Mouse (Mus musculus) forebrain, embryonic 14.5 days (tissue): Measurements from ENCODE around the gene Tspan18. TPM values are rescaled to one million over a fixed set of nuclear protein-coding genes. Genes with fewer than 3 reads are reported as not detected.

ENCODE experiments used
- ATAC-seq: fragments of 200-750 bp; cut with Nextera tagmentation; 2 replicates; pipeline ENCODE4 v1.8.0; 2017; ENCODE audit warnings: mild to moderate bottlenecking, moderate library complexity
- DNase-seq: peaks from one replicate; pipeline ENCODE4 v3.0.0-alpha.2; 2015; ENCODE audit warnings: low spot score
- H3K27ac ChIP-seq: fragments of 300-500 bp; sonication (generic); 2 replicates; pipeline ENCODE4 v1.5.1; 2014; ENCODE audit warnings: low read depth, mild to moderate bottlenecking, control low read depth, low read length, moderate library complexity
- H3K27me3 ChIP-seq: fragments of 300-500 bp; sonication (generic); replicated peaks from 2 replicates; pipeline ENCODE4 v1.6.1; 2014; ENCODE audit warnings: low read length, control low read depth, mixed read lengths; ENCODE audit not compliant: control insufficient read depth, insufficient read depth
- H3K36me3 ChIP-seq: fragments of 300-500 bp; sonication (generic); 2 replicates; pipeline ENCODE4 v1.6.1; 2014; ENCODE audit warnings: low read length, control low read depth; ENCODE audit not compliant: control insufficient read depth, insufficient read depth
- H3K4me1 ChIP-seq: fragments of 300-500 bp; sonication (generic); 2 replicates; pipeline ENCODE4 v1.6.1; 2014; ENCODE audit warnings: antibody characterized with exemption, low read length, control low read depth; ENCODE audit not compliant: control insufficient read depth, insufficient read depth
- H3K4me2 ChIP-seq: fragments of 300-500 bp; sonication (generic); 2 replicates; pipeline ENCODE4 v1.6.1; 2014; ENCODE audit warnings: mild to moderate bottlenecking, control low read depth, low read length
- H3K4me3 ChIP-seq: fragments of 300-500 bp; sonication (generic); 2 replicates; pipeline ENCODE4 v1.5.1; 2014; ENCODE audit warnings: low read depth, low read length, control low read depth
- H3K9ac ChIP-seq: fragments of 300-500 bp; sonication (generic); 2 replicates; pipeline ENCODE4 v1.6.1; 2014; ENCODE audit warnings: mild to moderate bottlenecking, low read length, control low read depth, moderate library complexity
- H3K9me3 ChIP-seq: fragments of 300-500 bp; sonication (generic); replicated peaks from 2 replicates; pipeline ENCODE4 v1.6.1; 2016; ENCODE audit warnings: low read length, control low read depth, mixed read lengths; ENCODE audit not compliant: control insufficient read depth
- WGBS: fragments of 180-500 bp; shearing (Covaris S2); extraction: QIAGEN DNeasy Blood & Tissue Kit; methylation state at CpG from one replicate; pipeline ENCODE4 v1.1.7; 2014; 5-methylcytosine and 5-hydroxymethylcytosine counted together
- polyA plus RNA-seq: library from polyadenylated mRNA; unstranded; fragments of >200 nt; fragmentation: Nextera tagmentation; extraction: Ambion mirVana; gene quantifications from 2 replicates; pipeline ENCODE4 v1.2.1, GENCODE M21; 2014

The Tspan18 gene
- polyA plus RNA-seq, 1 experiment from 2014 or later, result 15.6 TPM

DNA sequence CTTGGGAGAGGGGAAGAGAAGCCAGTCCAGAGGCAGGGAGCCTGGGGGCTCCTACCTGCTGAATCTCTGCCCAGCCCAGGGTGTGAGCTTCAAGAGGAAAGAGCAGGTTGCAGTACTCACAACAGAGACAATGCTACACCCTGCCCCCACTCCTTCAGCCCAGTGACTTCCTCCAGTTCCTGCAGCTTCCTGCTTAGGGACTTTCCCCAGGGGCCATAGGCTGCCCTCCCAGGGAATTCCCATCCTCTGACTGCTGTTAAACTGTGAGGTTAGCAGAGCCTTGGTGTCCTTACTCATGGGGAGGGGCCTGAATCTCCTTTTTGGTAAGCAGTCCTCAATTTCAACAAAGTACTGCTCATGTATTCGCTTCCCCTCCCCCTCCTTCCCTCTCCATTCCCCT is 120.1 kb downstream of the Tspan18 start:
- ATAC-seq (no peak), DNase-seq (no peak)
- no peaks in the 10 kb centered on the region for H3K27me3 ChIP-seq
- no peak overlapping the region for H3K9ac ChIP-seq
- peaks cover 15% of the 10 kb centered on the region for H3K36me3 ChIP-seq
- no peak overlapping the region for H3K4me3 ChIP-seq
- H3K9me3 ChIP-seq, result no peaks in the 10 kb centered on the region
- H3K4me1 ChIP-seq, result no peaks in the 10 kb centered on the region
- 73% methylated on average over 1 of the region's 1 CpGs for WGBS
- H3K4me2 ChIP-seq, result no peak overlapping the region
- H3K27ac ChIP-seq, result no peak overlapping the region

DNA sequence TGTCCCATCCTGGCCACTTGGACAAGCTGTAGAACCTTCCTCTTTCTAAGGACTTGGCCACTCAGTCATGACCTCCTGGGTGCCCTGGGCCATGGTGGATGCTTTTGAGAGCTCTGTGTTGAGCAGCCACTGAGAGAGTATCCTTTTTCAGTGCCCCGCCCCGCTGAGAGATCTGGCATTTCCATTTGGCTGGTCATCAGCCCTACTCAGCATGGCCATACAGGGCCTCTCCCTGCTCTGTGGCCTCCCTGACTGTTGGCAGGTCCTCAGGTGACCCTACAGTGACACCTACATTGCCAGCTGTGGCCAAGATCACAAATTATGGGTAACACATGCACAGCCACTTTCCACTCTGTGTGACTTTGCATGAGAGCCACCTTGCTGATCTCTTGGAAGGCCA is 121.4 kb downstream of the Tspan18 start:
- 98% methylated on average over 2 of the region's 2 CpGs for WGBS
- H3K4me2 ChIP-seq, result no peak overlapping the region
- no peak overlapping the region for H3K9ac ChIP-seq

DNA sequence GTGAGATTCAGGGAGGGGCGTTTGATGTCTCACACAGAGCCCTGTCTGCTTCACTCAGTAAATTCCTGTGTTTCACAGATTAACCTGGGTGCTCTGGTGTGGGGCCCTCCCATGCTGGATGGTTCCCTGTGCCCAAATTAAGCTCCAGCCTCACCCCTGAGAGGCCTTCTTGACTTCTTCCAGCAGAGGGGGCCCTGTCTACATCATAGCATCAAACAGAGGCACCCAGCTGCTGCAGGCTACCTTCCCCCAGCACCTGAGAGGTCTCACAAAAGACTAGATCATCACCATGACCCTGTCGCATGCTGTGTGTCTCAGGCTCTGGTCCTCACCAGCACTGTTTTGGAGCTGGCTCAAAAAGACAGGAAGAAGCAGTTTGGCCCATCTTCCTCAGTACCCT is 121.9 kb downstream of the Tspan18 start:
- WGBS, result 82% methylated on average over 2 of the region's 2 CpGs
- Histone ChIP-seq H3K9ac (no peak overlapping the region), H3K4me3 (no peak overlapping the region), H3K36me3 (peaks cover 24% of the 10 kb centered on the region), H3K4me1 (no peaks in the 10 kb centered on the region), H3K4me2 (no peak overlapping the region), H3K27me3 (no peaks in the 10 kb centered on the region), H3K9me3 (no peaks in the 10 kb centered on the region), H3K27ac (no peak overlapping the region)
- ATAC-seq (no peak), DNase-seq (no peak)

More for the DNA sequence above, 121.4 kb downstream of the Tspan18 start:
- Histone ChIP-seq H3K27ac (no peak overlapping the region), H3K4me3 (no peak overlapping the region), H3K4me1 (no peaks in the 10 kb centered on the region), H3K9me3 (no peaks in the 10 kb centered on the region), H3K36me3 (peaks cover 24% of the 10 kb centered on the region), H3K27me3 (no peaks in the 10 kb centered on the region)
- ATAC-seq (no peak), DNase-seq (no peak)

DNA sequence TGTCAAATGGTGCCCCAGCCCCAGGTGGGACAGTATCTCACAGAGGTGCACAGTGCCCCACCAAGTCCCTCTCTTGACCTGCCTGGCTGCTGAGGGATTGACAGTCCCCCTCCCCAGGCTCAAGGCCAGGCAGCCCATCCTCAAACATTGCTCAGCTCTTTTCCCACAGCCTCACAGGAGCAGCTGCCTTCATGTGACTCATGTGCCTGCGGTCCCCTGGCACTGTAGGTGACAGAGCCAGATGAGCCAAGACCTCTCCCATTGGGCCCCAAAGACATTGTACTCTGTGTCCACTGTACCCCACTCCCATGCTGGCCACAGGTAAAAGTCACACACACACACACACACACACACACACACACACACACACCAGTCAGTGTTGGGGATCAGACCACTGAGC is 128.2 kb downstream of the Tspan18 start:
- H3K36me3 ChIP-seq, result peaks cover 63% of the 10 kb centered on the region
- DNase-seq (no peak), ATAC-seq (no peak)
- H3K9ac ChIP-seq, result no peak overlapping the region
- H3K4me1 ChIP-seq, result no peaks in the 10 kb centered on the region
- no peak overlapping the region for H3K4me2 ChIP-seq
- no peak overlapping the region for H3K27ac ChIP-seq
- H3K9me3 ChIP-seq, result no peaks in the 10 kb centered on the region
- H3K4me3 ChIP-seq, result no peak overlapping the region
- WGBS, result 88% methylated on average over 1 of the region's 1 CpGs
- no peaks in the 10 kb centered on the region for H3K27me3 ChIP-seq

DNA sequence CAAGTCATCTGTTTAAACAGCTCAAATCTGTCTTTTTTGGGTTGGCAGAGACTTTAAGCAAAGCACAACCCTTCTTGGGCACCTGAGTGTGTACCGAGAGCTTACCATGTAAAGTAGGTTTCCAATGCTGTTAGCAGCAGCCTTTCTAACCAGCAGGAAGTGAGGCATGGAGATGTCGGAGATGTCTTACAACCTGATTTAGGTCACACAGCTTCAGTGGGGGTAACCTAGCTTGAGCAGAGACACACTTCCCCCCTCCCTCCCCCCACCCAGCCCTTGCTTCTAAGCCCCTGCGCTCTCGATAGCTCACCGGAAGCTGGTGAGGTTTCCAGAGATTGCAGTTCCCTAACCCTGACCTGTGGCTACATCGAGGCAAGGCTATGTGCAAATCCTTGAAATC is 129.7 kb downstream of the Tspan18 start:
- no peak overlapping the region for H3K9ac ChIP-seq
- H3K4me2 ChIP-seq, result no peak overlapping the region
- no peak for DNase-seq
- peaks cover 67% of the 10 kb centered on the region for H3K36me3 ChIP-seq
- no peaks in the 10 kb centered on the region for H3K9me3 ChIP-seq
- no peak for ATAC-seq
- 91% methylated on average over 6 of the region's 6 CpGs for WGBS
- H3K27me3 ChIP-seq, result no peaks in the 10 kb centered on the region
- no peak overlapping the region for H3K4me3 ChIP-seq
- H3K27ac ChIP-seq, result no peak overlapping the region
- no peaks in the 10 kb centered on the region for H3K4me1 ChIP-seq

DNA sequence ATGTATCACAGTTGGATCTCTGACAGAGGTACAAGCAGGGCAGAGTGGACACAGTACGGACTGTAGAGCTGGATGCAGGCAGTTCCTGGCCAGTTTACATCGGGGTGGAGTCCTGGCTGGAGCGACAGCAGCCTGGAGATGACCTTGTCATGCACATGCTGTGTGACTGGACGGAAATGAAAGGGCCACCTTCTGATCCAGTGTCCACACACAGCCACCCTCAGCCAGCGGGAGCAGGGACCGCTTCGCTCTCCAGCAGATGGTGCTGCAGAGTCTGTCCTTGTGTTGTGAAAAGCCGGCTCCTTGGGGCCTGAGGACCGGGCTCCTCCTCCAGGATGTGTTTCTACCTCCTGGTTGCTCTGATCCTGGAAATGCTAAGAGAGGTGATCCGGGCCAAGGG is 130.6 kb downstream of the Tspan18 start:
- Histone ChIP-seq H3K4me2 (no peak overlapping the region), H3K4me1 (no peaks in the 10 kb centered on the region), H3K9ac (0 out of 2 replicates have a peak overlapping the region, but pooled peaks have one; percentile 13), H3K27ac (peak overlapping the region; percentile 39; the same call in 1 of the 2 replicates), H3K4me3 (no peak overlapping the region), H3K9me3 (no peaks in the 10 kb centered on the region), H3K27me3 (no peaks in the 10 kb centered on the region), H3K36me3 (peaks cover 71% of the 10 kb centered on the region)
- 21% methylated on average over 10 of the region's 10 CpGs for WGBS
- peak; percentile 21; the same call in 1 of the 2 replicates for ATAC-seq
- DNase-seq, result peak; percentile 74

DNA sequence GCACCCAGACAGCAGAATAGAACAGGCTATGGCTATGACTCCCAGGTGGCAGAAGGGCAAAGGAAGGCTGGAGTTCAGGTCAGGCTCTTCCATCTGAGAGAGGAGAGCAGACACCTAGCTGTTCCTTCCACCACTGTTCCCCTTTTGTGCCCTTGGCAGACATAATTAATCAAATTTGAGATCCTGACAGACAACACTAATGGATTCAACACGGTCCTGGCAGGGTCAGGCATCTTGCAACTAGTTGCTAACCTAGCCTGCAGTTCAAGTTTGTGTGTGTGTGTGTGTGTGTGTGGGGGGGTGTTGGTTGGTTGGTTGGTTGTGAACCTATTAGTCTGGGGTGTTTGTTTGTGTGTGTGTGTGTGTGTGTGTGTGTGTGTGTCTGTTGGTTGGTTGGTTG is 131.5 kb downstream of the Tspan18 start:
- no peaks in the 10 kb centered on the region for H3K9me3 ChIP-seq
- no peaks in the 10 kb centered on the region for H3K27me3 ChIP-seq
- DNase-seq (no peak), ATAC-seq (no peak)
- H3K36me3 ChIP-seq, result peaks cover 69% of the 10 kb centered on the region
- H3K4me1 ChIP-seq, result no peaks in the 10 kb centered on the region
- no peak overlapping the region for H3K27ac ChIP-seq
- WGBS, result 54% methylated on average over 1 of the region's 1 CpGs
- no peak overlapping the region for H3K9ac ChIP-seq
- H3K4me3 ChIP-seq, result no peak overlapping the region
- no peak overlapping the region for H3K4me2 ChIP-seq

DNA sequence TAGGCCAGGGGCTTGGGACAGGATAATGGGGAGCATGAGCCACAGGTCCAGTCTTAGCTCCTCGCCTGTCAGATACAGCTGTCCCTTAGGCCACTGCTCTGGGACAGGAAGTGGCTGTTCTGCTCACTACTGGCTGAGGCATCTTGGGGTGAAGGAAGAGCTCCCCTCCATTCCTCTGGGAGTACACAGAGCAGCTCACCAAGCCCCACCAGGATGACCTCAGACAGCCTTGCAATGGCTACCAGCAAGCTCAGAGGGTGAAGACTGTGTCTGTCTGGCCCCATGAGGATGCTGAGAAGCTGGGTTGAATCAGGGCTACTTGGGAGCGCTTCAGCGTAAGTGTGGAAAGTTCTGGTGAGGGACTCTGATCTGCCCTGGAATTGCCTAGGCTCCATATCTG is 132.3 kb downstream of the Tspan18 start:
- ATAC-seq, result no peak
- Histone ChIP-seq H3K4me1 (no peaks in the 10 kb centered on the region), H3K4me3 (no peak overlapping the region), H3K4me2 (no peak overlapping the region), H3K36me3 (peaks cover 77% of the 10 kb centered on the region), H3K9me3 (no peaks in the 10 kb centered on the region), H3K27me3 (no peaks in the 10 kb centered on the region), H3K27ac (no peak overlapping the region), H3K9ac (no peak overlapping the region)
- no peak for DNase-seq
- 93% methylated on average over 3 of the region's 3 CpGs for WGBS

DNA sequence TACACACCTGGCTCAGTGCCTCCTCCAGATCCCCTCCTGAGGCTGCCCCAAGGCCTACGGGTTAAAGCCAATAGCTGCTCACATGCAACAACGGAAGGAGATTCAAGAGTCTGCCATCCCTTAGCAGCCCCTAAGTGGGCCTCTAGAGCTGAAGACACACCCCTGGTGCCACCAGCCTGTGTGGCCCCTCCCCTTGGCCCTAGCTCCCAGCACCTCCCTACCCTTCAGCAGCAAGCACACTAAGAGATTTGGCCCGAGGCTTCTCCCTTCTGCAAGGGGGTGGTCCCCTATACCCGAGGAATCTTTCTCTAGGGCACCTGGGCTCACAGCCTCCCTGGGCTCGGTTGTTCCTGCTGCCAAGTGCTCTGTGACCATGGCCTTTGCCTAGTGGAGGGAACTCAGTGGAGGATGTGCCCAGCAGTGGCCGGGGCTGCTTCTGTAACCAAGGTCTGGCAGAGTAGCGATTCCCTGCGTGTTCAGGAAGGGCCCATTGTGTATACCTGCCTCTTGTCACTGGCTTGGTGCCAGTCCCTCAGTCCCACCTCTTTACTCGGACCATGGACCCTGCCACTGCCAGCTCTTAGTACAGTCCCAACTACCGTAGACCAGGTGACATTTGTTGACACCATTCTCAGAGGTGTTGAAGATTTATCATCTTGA is 133.5 kb downstream of the Tspan18 start:
- Histone ChIP-seq H3K4me2 (no peak overlapping the region), H3K27me3 (no peaks in the 10 kb centered on the region), H3K9me3 (no peaks in the 10 kb centered on the region), H3K9ac (no peak overlapping the region), H3K27ac (no peak overlapping the region), H3K36me3 (peaks cover 75% of the 10 kb centered on the region), H3K4me3 (no peak overlapping the region), H3K4me1 (no peaks in the 10 kb centered on the region)
- no peak for ATAC-seq
- DNase-seq, result no peak
- 51% methylated on average over 10 of the region's 10 CpGs for WGBS
